Mouse (Mus musculus): ENCODE measurements at regions not wholly inside any gene's neighbourhood (a gene's known extent, or its start where the extent isn't known, plus 50 kb on each side); places are given as distances from the start of the nearest gene placed in this dataset.

DNA sequence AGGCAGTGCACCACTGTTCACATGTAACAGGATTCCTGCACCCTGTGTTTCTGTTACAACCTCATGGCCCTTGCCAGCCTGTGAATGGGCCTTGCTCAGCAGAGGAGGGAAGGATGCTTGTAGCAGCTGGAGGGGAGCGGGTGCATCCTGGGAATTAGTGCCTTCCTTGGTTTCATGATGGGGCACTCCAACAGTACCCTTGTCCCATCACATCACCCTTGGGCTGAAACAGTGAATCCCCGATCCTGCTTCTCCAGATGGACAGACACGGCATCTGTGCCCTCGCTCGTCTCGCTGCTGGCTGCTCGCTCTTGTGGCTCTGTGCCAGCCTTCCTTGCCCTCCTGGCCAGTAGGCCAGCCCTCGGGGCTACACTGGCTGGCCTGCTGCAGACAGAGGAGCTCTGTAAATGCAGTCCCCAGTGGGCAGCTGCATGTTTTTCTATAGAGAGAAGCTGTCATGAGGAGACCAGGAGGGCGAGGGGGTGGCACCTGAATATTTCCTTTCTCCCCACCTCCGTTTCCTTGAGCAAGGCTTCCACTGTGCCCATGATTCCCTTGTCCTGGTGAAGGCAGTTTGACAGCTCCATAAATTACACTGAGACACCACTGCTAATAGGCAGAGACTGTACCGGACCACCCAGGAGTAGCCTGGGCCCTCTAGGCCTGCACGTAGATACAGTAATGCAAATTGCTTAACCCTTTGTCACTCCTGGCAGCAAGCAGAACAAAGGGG is 104.6 kb upstream of the Tut7 start:
- Histone ChIP-seq H3K9ac (ENCODE audit: low read length) (no peak overlapping the region), H3K9me3 (ENCODE audit: control insufficient read depth, low read length) (no peaks in the 10 kb centered on the region), H3K4me1 (replicated peaks; ENCODE audit: control insufficient read depth, insufficient read depth, low read length) (0 out of 2 replicates have a peak, but pooled peaks cover 4% of the 10 kb centered on the region), H3K4me3 (ENCODE audit: low read length) (no peak overlapping the region), H3K27ac (ENCODE audit: low read length) (no peak overlapping the region), H3K4me2 (ENCODE audit: low read depth, low read length) (no peak overlapping the region), H3K36me3 (ENCODE audit: control insufficient read depth, insufficient read depth, low read length) (no peaks in the 10 kb centered on the region), H3K27me3 (ENCODE audit: control insufficient read depth, insufficient read depth, low read depth, low read length) (no peaks in the 10 kb centered on the region)
- 48% methylated on average over 12 of the region's 12 CpGs for WGBS
- 0 out of 2 replicates have a peak, but pooled peaks have one; percentile 41 for ATAC-seq (ENCODE audit: low read depth)

DNA sequence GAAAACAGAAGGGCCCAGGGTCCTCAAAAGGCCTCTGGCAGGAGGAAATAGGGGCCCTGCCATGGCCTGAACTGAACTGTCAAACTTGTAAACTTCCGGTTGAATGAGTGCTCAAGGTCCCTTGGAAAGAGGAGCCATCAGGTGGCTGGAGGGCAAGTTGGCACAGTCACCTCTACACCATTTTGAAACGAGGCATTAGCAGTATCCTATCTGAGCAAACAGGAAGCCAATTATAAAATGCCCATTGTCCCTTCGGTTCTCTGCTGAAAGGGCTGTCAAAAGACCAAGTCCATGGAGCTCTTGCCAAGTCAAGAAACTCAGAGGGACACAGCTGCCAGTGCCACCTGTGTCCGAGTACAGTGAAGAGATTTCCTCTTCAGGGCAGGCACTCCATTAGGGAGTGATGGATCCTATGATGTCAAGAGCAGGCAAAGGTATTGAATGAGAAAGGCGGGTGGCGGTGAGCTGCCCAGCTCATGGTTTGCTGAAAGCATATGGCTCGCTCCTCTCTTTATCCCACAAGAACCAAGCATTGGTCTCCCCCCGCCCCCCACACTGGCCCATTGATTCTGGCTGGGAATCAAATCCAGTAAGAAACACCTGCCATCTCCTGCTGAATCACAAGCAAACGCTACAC is 103.0 kb upstream of the Tut7 start:
- H3K27ac ChIP-seq (ENCODE audit: low read length) = no peak overlapping the region
- H3K27me3 ChIP-seq (ENCODE audit: control insufficient read depth, insufficient read depth, low read depth, low read length) = no peaks in the 10 kb centered on the region
- H3K4me3 ChIP-seq (ENCODE audit: low read length) = no peak overlapping the region
- peak; percentile 60 for ATAC-seq (ENCODE audit: low read depth)
- 0 out of 2 replicates have a peak, but pooled peaks cover 4% of the 10 kb centered on the region for H3K4me1 ChIP-seq (replicated peaks; ENCODE audit: control insufficient read depth, insufficient read depth, low read length)
- no peaks in the 10 kb centered on the region for H3K36me3 ChIP-seq (ENCODE audit: control insufficient read depth, insufficient read depth, low read length)
- no peak overlapping the region for H3K9ac ChIP-seq (ENCODE audit: low read length)
- no peak overlapping the region for H3K4me2 ChIP-seq (ENCODE audit: low read depth, low read length)
- no peaks in the 10 kb centered on the region for H3K9me3 ChIP-seq (ENCODE audit: control insufficient read depth, low read length)
- WGBS = 56% methylated on average over 9 of the region's 9 CpGs

DNA sequence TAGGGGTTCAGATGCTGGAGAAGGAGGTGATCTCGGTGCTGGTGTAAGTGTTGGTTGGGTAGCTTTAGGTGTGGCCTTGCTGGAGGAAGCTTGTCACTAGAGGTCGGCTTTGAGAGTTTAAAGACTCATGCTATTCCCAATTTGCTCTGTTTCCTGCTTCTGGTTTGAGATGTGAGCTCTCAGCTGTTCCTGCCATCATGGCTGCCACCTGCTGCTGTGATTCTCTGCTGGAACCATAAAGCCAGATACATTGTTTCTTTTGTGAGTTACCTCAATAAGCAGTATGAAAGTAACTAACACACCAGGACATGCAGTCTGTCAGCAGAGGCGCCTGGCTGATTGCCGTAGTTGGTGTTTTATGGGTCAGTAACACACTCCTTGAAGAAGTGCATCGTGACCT is 94.2 kb upstream of the Tut7 start:
- WGBS = 86% methylated on average over 5 of the region's 5 CpGs
- Histone ChIP-seq H3K4me2 (ENCODE audit: low read depth, low read length) (no peak overlapping the region), H3K9ac (ENCODE audit: low read length) (no peak overlapping the region), H3K36me3 (ENCODE audit: control insufficient read depth, insufficient read depth, low read length) (no peaks in the 10 kb centered on the region), H3K27me3 (ENCODE audit: control insufficient read depth, insufficient read depth, low read depth, low read length) (no peaks in the 10 kb centered on the region), H3K4me3 (ENCODE audit: low read length) (no peak overlapping the region), H3K9me3 (ENCODE audit: control insufficient read depth, low read length) (no peaks in the 10 kb centered on the region), H3K4me1 (replicated peaks; ENCODE audit: control insufficient read depth, insufficient read depth, low read length) (no peaks in the 10 kb centered on the region), H3K27ac (ENCODE audit: low read length) (no peak overlapping the region)
- no peak for ATAC-seq (ENCODE audit: low read depth)

GRCm38 (mm10) chr13:59916166-59917044 is 93.5 kb upstream of the Tut7 start:
- Histone ChIP-seq H3K4me3 (ENCODE audit: low read length) (no peak overlapping the region), H3K4me1 (replicated peaks; ENCODE audit: control insufficient read depth, insufficient read depth, low read length) (no peaks in the 10 kb centered on the region), H3K9me3 (ENCODE audit: control insufficient read depth, low read length) (no peaks in the 10 kb centered on the region), H3K36me3 (ENCODE audit: control insufficient read depth, insufficient read depth, low read length) (no peaks in the 10 kb centered on the region), H3K27ac (ENCODE audit: low read length) (no peak overlapping the region), H3K9ac (ENCODE audit: low read length) (no peak overlapping the region), H3K27me3 (ENCODE audit: control insufficient read depth, insufficient read depth, low read depth, low read length) (no peaks in the 10 kb centered on the region), H3K4me2 (ENCODE audit: low read depth, low read length) (no peak overlapping the region)
- ATAC-seq (ENCODE audit: low read depth) = peak; percentile 41; the same call in 1 of the 2 replicates
- 61% methylated on average over 22 of the region's 22 CpGs for WGBS

DNA sequence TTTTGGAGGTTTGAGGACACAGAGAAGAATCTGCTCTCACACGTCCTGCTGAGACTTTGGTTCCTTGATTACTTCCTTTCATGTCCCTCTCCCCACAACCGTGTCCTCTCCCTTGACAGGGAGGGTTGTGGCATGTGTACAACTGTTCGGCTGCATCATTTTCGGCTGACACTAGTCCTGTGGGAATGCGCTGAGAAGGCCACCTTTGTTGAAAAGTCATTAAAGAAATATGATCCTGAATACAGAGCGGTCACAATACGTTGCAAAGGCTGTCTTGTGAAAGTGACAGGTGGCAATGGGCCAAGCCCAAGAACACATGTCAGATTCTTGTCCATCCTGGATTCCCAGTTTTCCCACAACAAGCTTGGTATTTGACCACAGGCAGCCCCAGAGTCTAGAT is 92.8 kb upstream of the Tut7 start:
- WGBS = 73% methylated on average over 7 of the region's 7 CpGs

GRCm38 (mm10) chr13:59910179-59911071 is 87.5 kb upstream of the Tut7 start:
- no peak overlapping the region for H3K27ac ChIP-seq (ENCODE audit: low read length)
- H3K9ac ChIP-seq (ENCODE audit: low read length) = no peak overlapping the region
- 48% methylated on average over 8 of the region's 8 CpGs for WGBS
- H3K4me1 ChIP-seq (replicated peaks; ENCODE audit: control insufficient read depth, insufficient read depth, low read length) = no peaks in the 10 kb centered on the region
- ATAC-seq (ENCODE audit: low read depth) = no peak
- H3K4me2 ChIP-seq (ENCODE audit: low read depth, low read length) = no peak overlapping the region
- H3K4me3 ChIP-seq (ENCODE audit: low read length) = no peak overlapping the region
- no peaks in the 10 kb centered on the region for H3K36me3 ChIP-seq (ENCODE audit: control insufficient read depth, insufficient read depth, low read length)
- peaks cover 3% of the 10 kb centered on the region; the same call in 1 of the 2 replicates for H3K9me3 ChIP-seq (ENCODE audit: control insufficient read depth, low read length)
- H3K27me3 ChIP-seq (ENCODE audit: control insufficient read depth, insufficient read depth, low read depth, low read length) = no peaks in the 10 kb centered on the region

More for the DNA sequence above, 92.8 kb upstream of the Tut7 start:
- Histone ChIP-seq H3K27ac (ENCODE audit: low read length) (no peak overlapping the region), H3K9ac (ENCODE audit: low read length) (no peak overlapping the region), H3K27me3 (ENCODE audit: control insufficient read depth, insufficient read depth, low read depth, low read length) (no peaks in the 10 kb centered on the region), H3K4me3 (ENCODE audit: low read length) (no peak overlapping the region), H3K36me3 (ENCODE audit: control insufficient read depth, insufficient read depth, low read length) (no peaks in the 10 kb centered on the region), H3K9me3 (ENCODE audit: control insufficient read depth, low read length) (no peaks in the 10 kb centered on the region), H3K4me2 (ENCODE audit: low read depth, low read length) (no peak overlapping the region), H3K4me1 (replicated peaks; ENCODE audit: control insufficient read depth, insufficient read depth, low read length) (no peaks in the 10 kb centered on the region)
- no peak for ATAC-seq (ENCODE audit: low read depth)

GRCm38 (mm10) chr13:59909400-59909799 is 86.5 kb upstream of the Tut7 start:
- no peaks in the 10 kb centered on the region for H3K4me1 ChIP-seq (replicated peaks; ENCODE audit: control insufficient read depth, insufficient read depth, low read length)
- no peak overlapping the region for H3K9ac ChIP-seq (ENCODE audit: low read length)
- no peak overlapping the region for H3K4me3 ChIP-seq (ENCODE audit: low read length)
- no peak overlapping the region for H3K27ac ChIP-seq (ENCODE audit: low read length)
- H3K4me2 ChIP-seq (ENCODE audit: low read depth, low read length) = no peak overlapping the region
- H3K27me3 ChIP-seq (ENCODE audit: control insufficient read depth, insufficient read depth, low read depth, low read length) = no peaks in the 10 kb centered on the region
- peaks cover 3% of the 10 kb centered on the region; the same call in 1 of the 2 replicates for H3K9me3 ChIP-seq (ENCODE audit: control insufficient read depth, low read length)
- H3K36me3 ChIP-seq (ENCODE audit: control insufficient read depth, insufficient read depth, low read length) = no peaks in the 10 kb centered on the region
- 72% methylated on average over 4 of the region's 4 CpGs for WGBS
- ATAC-seq (ENCODE audit: low read depth) = no peak

- H3K27ac ChIP-seq (ENCODE audit: low read length) = no peak overlapping the region
- no peak overlapping the region for H3K4me2 ChIP-seq (ENCODE audit: low read depth, low read length)
- H3K4me3 ChIP-seq (ENCODE audit: low read length) = no peak overlapping the region
- WGBS = 60% methylated on average over 4 of the region's 4 CpGs
- no peaks in the 10 kb centered on the region for H3K4me1 ChIP-seq (replicated peaks; ENCODE audit: control insufficient read depth, insufficient read depth, low read length)
- no peak overlapping the region for H3K9ac ChIP-seq (ENCODE audit: low read length)
- H3K36me3 ChIP-seq (ENCODE audit: control insufficient read depth, insufficient read depth, low read length) = no peaks in the 10 kb centered on the region
- H3K9me3 ChIP-seq (ENCODE audit: control insufficient read depth, low read length) = peaks cover 3% of the 10 kb centered on the region; the same call in 1 of the 2 replicates
- no peaks in the 10 kb centered on the region for H3K27me3 ChIP-seq (ENCODE audit: control insufficient read depth, insufficient read depth, low read depth, low read length)
- peak; percentile 26; the same call in 1 of the 2 replicates for ATAC-seq (ENCODE audit: low read depth)
Observed at GRCm38 (mm10) chr13:59908786-59909185, 85.8 kb upstream of the Tut7 start.
